Mouse (Mus musculus) thymus, adult 2 months (tissue): Measurements from ENCODE around the gene Adsl.

Experiments
- CTCF ChIP-seq: fragments of 200-500 bp; IDR thresholded peaks from 2 replicates; pipeline ENCODE4 v1.5.1; 2012; ENCODE audit warnings: mild to moderate bottlenecking, control low read depth, low read length, moderate library complexity, borderline replicate concordance; ENCODE audit not compliant: control insufficient read depth, poor library complexity, insufficient read depth; ENCODE audit errors: extremely low read depth
- POLR2A ChIP-seq: fragments of 200-500 bp; IDR thresholded peaks from 2 replicates; pipeline ENCODE4 v1.6.1; 2012; ENCODE audit warnings: mild to moderate bottlenecking, low read length, control low read depth, moderate library complexity; ENCODE audit not compliant: control insufficient read depth, poor library complexity, insufficient read depth; ENCODE audit errors: extremely low read depth

- no peak for TF ChIP-seq POLR2A
- TF ChIP-seq CTCF = no peak
These were observed 48.5 kb upstream of the Adsl start for GRCm38 (mm10) chr15:80899806-80900205.
